Mouse (Mus musculus) neural tube, embryonic 10.5 days (tissue): Measurements from ENCODE around the gene Prickle2.
A peak's percentile ranks its signal among the peaks of the same experiment; 100 is the strongest.

Source experiments
- DNase-seq: peaks from one replicate; pipeline ENCODE4 v3.0.0-alpha.2; 2017; ENCODE audit warnings: low spot score; ENCODE audit errors: extremely low spot score

Prickle2 gene

DNA sequence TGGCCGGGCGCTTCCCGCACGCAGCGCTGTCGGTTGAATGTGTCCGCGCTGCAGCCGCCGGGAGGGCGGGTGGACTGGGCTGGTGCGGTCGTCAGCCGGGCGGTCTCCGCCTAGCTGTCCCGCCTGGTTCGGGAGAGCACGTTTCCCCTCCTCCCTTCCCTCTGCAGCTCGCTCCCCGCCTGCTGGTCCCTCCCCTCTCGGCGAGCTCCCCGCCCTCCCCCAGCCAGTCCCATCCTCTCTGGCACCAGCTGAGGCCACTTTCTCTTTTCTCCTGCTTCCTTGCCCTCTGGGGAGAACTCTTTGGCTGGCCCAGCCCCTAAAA lies at the start of gene Prickle2:
Gene Prickle2, minus strand, starts transcription at position 11 of the 322 bp plus-strand sequence.
- peak; percentile 81 for DNase-seq

DNA sequence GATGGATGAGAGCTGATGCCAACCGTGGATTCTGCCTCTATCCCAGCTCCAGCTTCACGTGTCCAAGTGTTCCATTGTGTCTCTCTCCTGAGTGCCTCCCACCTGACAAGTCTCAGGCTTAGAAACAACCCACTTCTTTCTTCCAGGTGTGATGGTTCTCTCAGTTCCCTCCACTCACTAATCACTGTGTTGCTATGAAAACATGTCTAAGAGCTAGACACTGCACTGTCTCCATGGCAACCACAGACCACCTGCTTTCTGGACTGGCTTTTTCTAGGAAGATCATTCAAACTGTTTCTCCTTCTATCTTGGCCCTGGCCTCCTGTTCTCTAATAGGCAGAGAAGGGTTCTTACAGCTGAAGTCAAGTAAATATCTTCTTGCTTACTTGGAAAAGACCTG lies 46.8 kb upstream of the Prickle2 start:
- DNase-seq, result no peak

DNA sequence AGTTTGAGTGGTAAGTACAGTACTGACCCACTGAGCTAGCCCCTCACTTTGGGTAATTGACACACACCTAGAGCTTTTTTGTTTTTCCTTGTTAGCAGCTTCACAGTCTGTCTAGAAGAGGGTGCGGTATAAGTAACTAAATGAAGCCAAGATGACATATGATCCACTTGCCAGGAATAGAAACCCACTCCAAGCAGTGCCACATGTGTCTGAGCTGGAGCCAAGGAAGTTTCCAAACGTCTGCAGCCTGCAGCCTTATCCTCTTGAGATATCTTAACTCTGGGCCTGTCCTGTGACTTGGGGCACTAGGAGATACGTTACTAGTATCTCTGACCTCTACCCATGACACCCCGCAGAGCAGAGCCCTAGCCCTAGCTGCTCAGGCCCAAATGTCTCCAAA lies 43.5 kb upstream of the Prickle2 start:
- DNase-seq, result no peak

DNA sequence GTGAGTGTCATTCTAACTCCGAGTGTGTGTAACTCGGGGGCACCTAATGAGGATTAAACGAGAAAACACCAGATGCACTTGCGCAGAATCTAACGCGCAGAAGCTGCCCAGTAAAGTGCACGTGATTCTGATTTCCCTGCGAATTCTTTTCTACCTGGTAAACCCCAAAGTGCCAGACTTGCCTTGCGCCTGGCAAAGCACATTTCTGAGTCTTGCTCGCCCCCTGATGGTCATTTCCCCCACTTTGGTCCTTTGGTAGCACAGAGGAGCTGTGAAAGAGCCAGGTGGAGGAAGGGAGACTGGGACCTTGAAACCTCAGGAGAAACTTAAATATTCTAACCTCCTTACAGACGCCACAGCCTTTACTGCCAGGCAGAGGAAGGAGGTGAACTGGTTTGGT lies 37.6 kb upstream of the Prickle2 start:
- peak; percentile 69 for DNase-seq

- no peak for DNase-seq
Measured at GRCm38 (mm10) chr6:92737116-92737515, 31.2 kb upstream of the Prickle2 start.

GRCm38 (mm10) chr6:92733651-92734050 lies 27.7 kb upstream of the Prickle2 start:
- no peak for DNase-seq

DNA sequence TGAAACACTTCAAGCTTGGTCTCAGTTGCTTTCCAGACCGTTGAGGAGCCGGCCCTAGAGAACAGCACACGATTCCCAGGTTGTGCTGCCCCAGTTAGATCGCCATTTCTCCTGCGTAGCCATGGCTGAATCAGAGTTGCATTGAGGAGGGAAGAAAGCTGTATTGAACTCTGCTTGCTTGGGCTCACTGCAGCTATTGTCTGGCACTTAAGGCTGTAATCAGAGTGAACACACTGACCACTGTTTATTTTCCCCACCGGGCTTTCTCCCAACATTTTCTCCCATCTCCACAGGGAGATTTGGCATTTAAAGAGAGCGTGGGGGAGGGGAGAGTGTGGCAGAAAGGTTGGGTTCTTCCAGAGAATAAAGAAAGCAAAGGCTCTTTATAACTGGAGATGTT lies 22.6 kb upstream of the Prickle2 start:
- DNase-seq, result no peak

GRCm38 (mm10) chr6:92728084-92728483 lies 22.1 kb upstream of the Prickle2 start:
- DNase-seq, result peak; percentile 89

DNA sequence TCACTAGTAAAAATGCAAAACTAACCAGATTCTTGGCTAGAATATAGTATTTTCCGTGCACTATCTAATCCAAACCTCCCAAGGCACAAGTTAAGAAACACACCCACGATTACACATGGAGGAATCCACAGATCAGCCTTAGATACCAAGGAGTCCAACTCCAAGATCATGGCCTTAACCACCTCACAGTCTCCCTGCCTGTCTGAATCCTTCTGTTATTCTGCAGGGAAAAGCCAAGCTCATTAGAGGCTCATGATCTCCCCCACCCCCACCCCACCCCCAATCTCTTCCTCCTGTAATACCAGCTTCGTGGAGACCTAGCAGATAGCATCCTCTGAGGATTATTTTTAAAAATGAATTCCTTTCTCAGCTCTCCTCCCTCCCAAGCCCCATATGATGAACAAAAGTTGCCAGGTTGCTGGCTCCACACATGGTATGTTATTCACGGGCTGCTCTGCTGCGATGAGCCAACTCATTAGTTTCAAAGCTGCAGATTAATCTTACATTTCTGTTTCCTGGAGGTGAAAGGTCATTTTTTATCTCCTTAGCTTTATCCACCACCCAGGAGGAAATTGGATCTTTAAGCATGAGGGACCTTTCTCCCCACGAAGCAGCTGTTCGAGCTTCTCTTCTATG lies 21.5 kb upstream of the Prickle2 start:
- DNase-seq, result no peak

- no peak for DNase-seq
Measured at GRCm38 (mm10) chr6:92726121-92726520, 20.2 kb upstream of the Prickle2 start.

GRCm38 (mm10) chr6:92724394-92724793 lies 18.4 kb upstream of the Prickle2 start:
- no peak for DNase-seq

GRCm38 (mm10) chr6:92715806-92716205 lies 9.9 kb upstream of the Prickle2 start:
- no peak for DNase-seq

- DNase-seq, result no peak
Measured at GRCm38 (mm10) chr6:92714748-92715147, 8.8 kb upstream of the Prickle2 start.

- DNase-seq, result no peak
Measured at GRCm38 (mm10) chr6:92708137-92708536, 2.2 kb upstream of the Prickle2 start.

- peak; percentile 48 for DNase-seq
Measured at GRCm38 (mm10) chr6:92705353-92706144, 406 bp downstream of the Prickle2 start.

DNA sequence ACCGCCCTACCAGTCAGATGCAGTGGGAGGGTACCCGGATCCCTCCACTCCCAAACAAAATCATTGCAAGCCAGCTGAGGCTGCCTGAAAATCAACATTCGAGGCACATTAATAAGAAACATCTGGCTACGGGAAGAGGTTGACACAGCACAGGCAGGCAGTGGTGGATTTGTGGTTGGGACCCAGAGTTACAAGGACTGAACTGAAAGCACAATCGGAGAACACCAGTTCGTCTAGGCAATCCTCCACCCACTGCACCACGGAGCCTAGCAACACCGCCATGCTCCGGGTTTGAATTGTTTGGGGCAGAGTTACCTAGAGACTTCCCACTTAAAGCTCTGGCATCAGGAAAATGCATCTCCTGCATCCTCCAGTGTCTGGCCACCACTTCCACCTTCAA lies 1.1 kb downstream of the Prickle2 start:
- peak; percentile 45 for DNase-seq

DNA sequence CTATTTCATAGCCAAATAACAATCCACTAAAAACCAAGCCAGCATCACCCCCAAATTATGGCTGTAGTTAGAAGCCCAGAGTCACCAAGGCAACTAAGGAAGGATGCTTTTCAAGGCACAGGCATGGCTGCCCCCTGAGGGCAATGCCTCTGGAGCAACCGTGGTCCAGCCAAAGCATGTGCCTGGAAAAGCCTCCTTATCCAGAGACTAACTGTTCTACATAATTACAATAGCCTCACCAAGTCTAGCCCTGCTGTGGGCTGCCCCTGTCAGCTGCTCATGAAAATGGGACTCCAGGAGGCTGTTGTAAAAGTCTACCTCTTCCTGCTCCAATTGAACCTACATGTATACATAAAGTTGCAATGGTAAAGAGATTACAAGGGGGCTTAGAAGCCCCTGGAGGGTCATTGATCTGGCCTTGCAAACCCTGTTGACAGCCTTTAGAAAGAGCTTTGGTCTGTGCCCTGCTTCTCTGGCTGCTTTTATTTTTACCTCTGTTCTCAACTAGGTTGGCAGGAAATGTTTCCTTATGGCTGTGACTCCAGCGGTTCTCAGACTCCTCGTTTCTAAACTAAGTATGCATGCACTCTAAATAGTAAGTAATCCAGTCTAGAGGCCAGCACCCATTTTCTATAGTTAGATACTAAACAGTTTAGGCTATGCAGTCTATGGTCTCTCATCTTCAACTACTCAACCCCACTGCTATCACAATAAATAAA lies 6.3 kb downstream of the Prickle2 start:
- peak; percentile 24 for DNase-seq

DNA sequence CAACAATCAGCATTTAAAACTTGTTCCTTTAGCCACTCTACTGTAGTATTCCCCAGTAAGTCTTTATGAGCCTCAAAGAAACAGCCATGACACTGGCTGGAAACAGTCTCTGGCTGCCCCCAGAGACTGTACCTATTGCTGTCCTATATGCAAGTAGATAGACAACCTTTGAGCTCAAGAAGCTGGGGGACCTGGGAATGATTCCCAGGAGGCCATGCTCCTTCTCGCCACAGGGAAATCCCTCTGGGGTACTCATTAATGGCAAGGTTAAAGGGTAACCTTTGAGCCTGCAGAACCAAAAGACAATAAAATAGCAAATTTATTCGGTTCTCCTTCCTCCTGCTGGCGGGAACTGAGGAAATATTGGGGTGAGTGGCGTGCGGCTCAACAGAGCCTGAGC lies 8.1 kb downstream of the Prickle2 start:
- DNase-seq, result no peak

DNA sequence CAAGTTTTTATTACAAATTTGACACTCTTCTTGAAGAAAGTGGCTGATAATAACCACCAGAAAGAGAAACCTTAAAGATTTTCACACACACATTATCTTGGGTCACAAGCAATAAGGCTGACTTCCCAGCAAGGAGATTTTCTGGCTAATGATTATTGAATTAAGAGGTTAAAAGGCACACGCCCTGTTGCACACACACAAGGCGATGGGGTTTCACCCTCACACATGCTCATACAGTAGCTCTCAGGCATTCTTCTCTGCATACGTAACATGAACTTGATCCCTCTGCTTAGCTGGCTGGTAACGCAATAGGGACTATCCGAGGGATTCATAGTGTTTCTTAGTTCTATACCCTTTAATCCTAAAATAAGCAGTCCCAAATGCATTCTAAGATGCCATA lies 18.6 kb downstream of the Prickle2 start:
- no peak for DNase-seq

- no peak for DNase-seq
Measured at GRCm38 (mm10) chr6:92674394-92674925, 31.5 kb downstream of the Prickle2 start.

- no peak for DNase-seq
Measured at GRCm38 (mm10) chr6:92670518-92671147, 35.3 kb downstream of the Prickle2 start.

DNA sequence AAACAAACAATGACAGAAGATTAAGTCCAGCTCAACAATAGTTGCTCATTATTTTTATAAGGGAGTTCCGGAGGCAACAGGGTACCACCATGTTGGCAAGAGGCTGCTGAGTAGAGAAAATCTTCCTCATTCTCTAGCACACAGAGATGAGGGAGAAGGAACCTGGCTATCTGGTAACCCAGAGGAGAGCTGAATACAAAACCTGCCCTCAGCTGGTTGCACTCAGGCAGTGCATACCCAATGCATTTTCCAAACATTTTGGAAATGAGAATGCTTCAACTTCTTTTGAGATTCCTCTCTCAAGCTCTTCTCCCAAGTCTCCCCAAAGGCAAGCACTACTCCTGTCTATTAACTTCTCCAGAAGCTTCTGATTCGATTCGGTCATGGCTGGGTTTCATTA lies 36.3 kb downstream of the Prickle2 start:
- no peak for DNase-seq
